Mouse (Mus musculus): ENCODE results near the gene Scn1b. TPM values are rescaled to one million over a fixed set of nuclear protein-coding genes. Genes with fewer than 3 reads are reported as not detected.

Scn1b gene
- total and polyA plus RNA-seq, 2 experiments from 2014 or later, result 26.7 to 29.8 TPM

DNA sequence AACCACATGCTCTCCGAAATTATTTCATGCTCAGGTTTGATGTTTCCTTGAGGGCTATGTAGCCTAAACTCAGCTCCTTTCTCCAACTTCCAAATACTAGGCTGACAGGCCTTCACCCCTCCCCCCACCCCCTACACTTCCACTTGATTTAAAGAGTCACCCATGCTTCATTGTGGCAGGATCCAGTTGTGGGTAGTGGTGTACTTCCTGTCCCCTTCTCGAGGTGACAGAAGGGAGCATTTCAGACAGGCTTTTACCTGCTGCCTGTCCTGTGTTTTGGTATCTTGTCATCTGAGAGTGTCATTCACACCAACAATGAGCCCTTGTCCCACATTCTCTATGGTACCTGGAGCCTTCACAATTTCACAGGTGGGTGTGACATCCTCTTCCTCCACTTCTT is 39.5 kb downstream of the Scn1b start:
- H3K4me1 ChIP-seq (ENCODE audit: insufficient read depth), result no peaks in the 10 kb centered on the region
- no peaks in the 10 kb centered on the region for H3K27me3 ChIP-seq (ENCODE audit: insufficient read depth, low read length)
- TF ChIP-seq CTCF (IDR thresholded peaks at IDR 0.05; ENCODE audit: low read depth), result no peak
- H3K4me3 ChIP-seq (ENCODE audit: low read depth, low read length), result no peak overlapping the region
- no peak overlapping the region for H3K9ac ChIP-seq
- no peaks in the 10 kb centered on the region for H3K36me3 ChIP-seq (ENCODE audit: insufficient read depth)
- no peaks in the 10 kb centered on the region for H3K9me3 ChIP-seq (ENCODE audit: low read length)
- no peak overlapping the region for H3K4me2 ChIP-seq (ENCODE audit: low read depth)
- DNase-seq (no peak), ATAC-seq (no peak)
- H3K27ac ChIP-seq (ENCODE audit: low read depth, low read length), result no peak overlapping the region
- WGBS, result 65% methylated on average over 2 of the region's 2 CpGs

DNA sequence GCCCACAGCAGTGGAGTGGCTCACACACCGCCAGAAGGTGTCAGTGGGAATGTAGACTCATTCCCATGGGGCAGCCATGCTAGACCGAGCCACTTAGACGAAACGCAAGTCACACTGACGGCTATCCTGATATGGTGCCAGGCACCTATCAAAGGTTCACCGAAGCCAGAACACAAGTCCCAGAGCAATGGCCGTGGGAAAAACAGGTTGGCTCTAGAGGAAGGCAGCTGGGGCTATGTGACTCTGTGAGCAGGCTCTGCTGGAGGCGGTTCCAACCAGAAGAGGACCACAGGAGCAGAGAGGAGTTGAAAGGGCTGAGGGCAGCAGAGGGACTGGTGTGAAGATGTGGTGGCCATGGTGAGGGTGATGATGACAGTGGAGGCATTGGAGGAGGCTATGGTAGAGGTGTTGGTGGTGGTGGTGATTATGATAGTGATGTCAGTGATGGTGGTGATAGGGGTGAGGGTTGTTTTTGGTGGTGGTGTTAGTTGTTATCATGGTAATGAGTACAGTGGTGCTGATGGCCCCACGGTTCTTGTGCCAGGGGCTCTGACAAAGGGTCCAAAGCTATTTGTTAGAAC is 40.5 kb downstream of the Scn1b start:
- no peaks in the 10 kb centered on the region for H3K9me3 ChIP-seq (ENCODE audit: low read length)
- no peak for DNase-seq
- H3K4me2 ChIP-seq (ENCODE audit: low read depth), result no peak overlapping the region
- H3K9ac ChIP-seq, result no peak overlapping the region
- H3K27ac ChIP-seq (ENCODE audit: low read depth, low read length), result no peak overlapping the region
- no peak overlapping the region for H3K4me3 ChIP-seq (ENCODE audit: low read depth, low read length)
- no peaks in the 10 kb centered on the region for H3K4me1 ChIP-seq (ENCODE audit: insufficient read depth)
- no peaks in the 10 kb centered on the region for H3K36me3 ChIP-seq (ENCODE audit: insufficient read depth)
- no peak for ATAC-seq
- H3K27me3 ChIP-seq (ENCODE audit: insufficient read depth, low read length), result no peaks in the 10 kb centered on the region
- no peak for TF ChIP-seq CTCF (IDR thresholded peaks at IDR 0.05; ENCODE audit: low read depth)
- WGBS, result 92% methylated on average over 9 of the region's 9 CpGs

DNA sequence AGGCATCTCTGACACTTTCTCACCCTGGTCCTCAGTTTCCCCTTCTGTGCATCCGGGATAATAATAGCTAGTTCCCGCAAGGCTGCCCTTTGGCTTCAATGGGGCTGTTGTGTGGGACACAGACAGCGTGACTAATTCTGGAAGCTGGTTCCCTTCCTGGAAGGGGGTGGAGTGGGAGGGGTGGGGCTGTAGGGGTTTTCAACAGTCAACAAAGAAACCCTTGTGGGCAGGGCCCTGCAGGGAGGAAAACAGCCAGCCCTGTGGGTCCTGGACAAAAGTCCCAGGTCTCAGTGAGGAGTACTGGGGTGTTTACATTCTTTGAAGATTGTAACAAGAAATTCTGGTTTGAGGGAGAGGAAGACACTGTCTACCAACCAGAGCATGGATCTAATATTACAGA is 41.6 kb downstream of the Scn1b start:
- TF ChIP-seq CTCF (IDR thresholded peaks at IDR 0.05; ENCODE audit: low read depth), result no peak
- 17% methylated on average over 3 of the region's 3 CpGs for WGBS
- ATAC-seq (peak; percentile 43; the same call in 1 of the 2 replicates), DNase-seq (no peak)
- no peak overlapping the region for H3K4me3 ChIP-seq (ENCODE audit: low read depth, low read length)
- no peaks in the 10 kb centered on the region for H3K27me3 ChIP-seq (ENCODE audit: insufficient read depth, low read length)
- H3K27ac ChIP-seq (ENCODE audit: low read depth, low read length), result no peak overlapping the region
- no peak overlapping the region for H3K9ac ChIP-seq
- H3K4me1 ChIP-seq (ENCODE audit: insufficient read depth), result no peaks in the 10 kb centered on the region
- no peaks in the 10 kb centered on the region for H3K36me3 ChIP-seq (ENCODE audit: insufficient read depth)
- no peak overlapping the region for H3K4me2 ChIP-seq (ENCODE audit: low read depth)
- no peaks in the 10 kb centered on the region for H3K9me3 ChIP-seq (ENCODE audit: low read length)

DNA sequence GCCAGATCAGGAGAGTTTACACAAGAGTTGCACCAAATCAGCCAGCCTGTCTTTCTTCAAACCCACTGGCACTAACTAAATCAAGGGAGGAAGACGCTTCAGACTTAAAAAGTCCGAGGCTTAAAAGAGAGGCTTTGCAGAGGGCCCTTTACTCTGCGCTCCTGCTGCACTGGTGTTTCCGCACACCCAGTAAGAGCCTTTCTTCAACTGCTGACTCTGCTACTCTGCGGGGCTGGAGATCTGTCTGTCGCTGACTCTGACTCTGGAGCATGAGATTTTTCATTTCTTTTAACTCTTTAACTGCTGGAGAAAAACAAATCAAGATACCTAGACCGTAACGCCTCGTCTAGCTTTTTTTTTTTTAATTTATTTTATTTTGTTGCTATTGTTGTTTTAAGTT is 42.7 kb downstream of the Scn1b start:
- no peak for ATAC-seq
- TF ChIP-seq CTCF (IDR thresholded peaks at IDR 0.05; ENCODE audit: low read depth), result no peak

DNA sequence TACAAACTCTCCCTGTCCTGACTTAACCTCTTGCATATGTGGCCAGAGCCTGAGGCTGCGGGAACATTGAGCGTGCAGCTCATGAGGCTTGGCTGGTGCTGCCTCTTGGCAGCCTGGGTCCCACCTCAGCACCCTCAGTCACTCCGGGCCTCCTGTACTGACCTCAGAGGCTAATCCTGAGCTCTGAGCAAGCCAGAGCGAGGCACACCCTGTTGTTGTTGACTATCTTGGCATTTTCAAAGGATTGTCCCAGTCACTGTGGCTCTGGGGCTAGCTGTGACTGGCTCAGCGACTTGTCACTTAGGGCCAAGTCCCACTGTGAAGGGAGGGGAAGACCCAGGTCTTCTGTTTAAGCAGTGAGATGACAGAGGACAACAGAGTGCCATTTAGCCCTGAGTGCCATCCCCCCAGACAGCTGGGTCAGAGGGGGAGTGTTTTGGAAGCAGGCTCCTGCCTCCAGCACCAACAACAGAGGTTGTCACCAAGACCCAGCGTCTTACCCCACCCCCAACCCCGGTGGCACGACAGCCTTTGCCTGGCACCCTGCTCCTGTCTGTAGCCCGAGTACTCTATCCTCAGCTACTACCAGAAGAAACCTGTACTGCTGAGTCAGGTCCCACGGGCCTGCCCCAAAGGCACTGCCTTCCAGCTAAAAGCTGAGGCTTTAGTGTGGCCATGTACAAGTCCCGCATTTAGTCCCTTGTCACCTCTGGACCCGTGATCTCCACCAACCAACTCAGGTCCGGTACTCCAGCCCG is 43.8 kb downstream of the Scn1b start:
- peak; percentile 42 for ATAC-seq
- H3K9ac ChIP-seq, result no peak overlapping the region

More for the DNA sequence above, 42.7 kb downstream of the Scn1b start:
- DNase-seq, result no peak
- H3K4me2 ChIP-seq (ENCODE audit: low read depth), result no peak overlapping the region
- no peaks in the 10 kb centered on the region for H3K36me3 ChIP-seq (ENCODE audit: insufficient read depth)
- no peak overlapping the region for H3K27ac ChIP-seq (ENCODE audit: low read depth, low read length)
- no peak overlapping the region for H3K4me3 ChIP-seq (ENCODE audit: low read depth, low read length)
- H3K9ac ChIP-seq, result no peak overlapping the region
- H3K4me1 ChIP-seq (ENCODE audit: insufficient read depth), result no peaks in the 10 kb centered on the region
- WGBS, result 53% methylated on average over 9 of the region's 9 CpGs
- no peaks in the 10 kb centered on the region for H3K27me3 ChIP-seq (ENCODE audit: insufficient read depth, low read length)
- H3K9me3 ChIP-seq (ENCODE audit: low read length), result no peaks in the 10 kb centered on the region

DNA sequence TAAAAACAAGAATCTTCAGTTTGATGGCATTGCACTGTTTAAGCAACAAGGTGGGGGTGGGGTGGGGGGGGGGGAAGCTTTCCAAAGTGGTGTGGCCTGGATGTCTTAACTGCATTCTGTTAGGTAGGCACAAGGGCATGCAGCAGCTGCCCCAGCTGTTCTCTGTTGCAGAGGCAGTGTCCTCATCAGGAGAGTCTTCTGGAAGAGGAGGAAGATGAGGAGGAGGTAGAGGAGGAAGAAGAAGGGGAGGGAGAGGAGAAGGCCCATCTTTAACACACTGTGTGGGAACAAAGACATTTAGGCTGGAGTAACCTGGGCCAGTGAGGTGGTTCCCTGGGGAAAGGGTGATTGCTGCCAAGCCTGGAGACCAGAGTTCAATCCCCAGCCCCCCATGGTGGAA is 44.7 kb downstream of the Scn1b start:
- no peak overlapping the region for H3K9ac ChIP-seq
- no peak for TF ChIP-seq CTCF (IDR thresholded peaks at IDR 0.05; ENCODE audit: low read depth)
- H3K36me3 ChIP-seq (ENCODE audit: insufficient read depth), result no peaks in the 10 kb centered on the region
- H3K4me2 ChIP-seq (ENCODE audit: low read depth), result no peak overlapping the region
- no peaks in the 10 kb centered on the region for H3K4me1 ChIP-seq (ENCODE audit: insufficient read depth)
- no peaks in the 10 kb centered on the region for H3K9me3 ChIP-seq (ENCODE audit: low read length)
- DNase-seq, result no peak
- no peak for ATAC-seq
- no peak overlapping the region for H3K27ac ChIP-seq (ENCODE audit: low read depth, low read length)
- H3K27me3 ChIP-seq (ENCODE audit: insufficient read depth, low read length), result no peaks in the 10 kb centered on the region
- no peak overlapping the region for H3K4me3 ChIP-seq (ENCODE audit: low read depth, low read length)

More for the DNA sequence above, 43.8 kb downstream of the Scn1b start:
- H3K4me2 ChIP-seq (ENCODE audit: low read depth), result no peak overlapping the region
- no peak overlapping the region for H3K27ac ChIP-seq (ENCODE audit: low read depth, low read length)
- no peak for DNase-seq
- 68% methylated on average over 14 of the region's 14 CpGs for WGBS
- H3K4me1 ChIP-seq (ENCODE audit: insufficient read depth), result no peaks in the 10 kb centered on the region
- TF ChIP-seq CTCF (IDR thresholded peaks at IDR 0.05; ENCODE audit: low read depth), result no peak
- H3K27me3 ChIP-seq (ENCODE audit: insufficient read depth, low read length), result no peaks in the 10 kb centered on the region
- no peaks in the 10 kb centered on the region for H3K9me3 ChIP-seq (ENCODE audit: low read length)
- H3K4me3 ChIP-seq (ENCODE audit: low read depth, low read length), result no peak overlapping the region
- H3K36me3 ChIP-seq (ENCODE audit: insufficient read depth), result no peaks in the 10 kb centered on the region

DNA sequence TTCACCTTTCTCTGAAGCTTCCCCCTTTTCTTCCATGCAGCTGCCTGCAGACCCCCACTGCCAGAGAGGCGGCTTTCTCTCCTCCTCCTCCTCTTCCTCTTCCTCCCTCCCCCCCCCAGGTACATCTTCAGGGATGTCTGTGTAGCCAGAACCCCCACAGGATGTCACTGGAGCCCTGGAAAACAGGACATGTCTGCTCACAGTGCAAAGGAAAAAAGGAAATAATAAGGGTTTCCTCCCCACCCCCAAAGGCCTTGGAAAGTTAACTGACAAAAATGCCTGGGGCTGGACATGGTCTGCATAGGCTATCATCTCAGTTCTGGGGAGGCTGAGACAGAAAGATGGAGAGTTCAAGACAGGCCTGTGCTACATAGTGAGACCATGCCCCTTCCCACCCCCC is 45.7 kb downstream of the Scn1b start:
- H3K9me3 ChIP-seq (ENCODE audit: low read length), result no peaks in the 10 kb centered on the region
- no peaks in the 10 kb centered on the region for H3K27me3 ChIP-seq (ENCODE audit: insufficient read depth, low read length)
- TF ChIP-seq CTCF (IDR thresholded peaks at IDR 0.05; ENCODE audit: low read depth), result no peak
- no peak overlapping the region for H3K9ac ChIP-seq
- WGBS, result 50% methylated on average over 1 of the region's 1 CpGs
- H3K36me3 ChIP-seq (ENCODE audit: insufficient read depth), result no peaks in the 10 kb centered on the region
- ATAC-seq (no peak), DNase-seq (no peak)
- H3K4me1 ChIP-seq (ENCODE audit: insufficient read depth), result no peaks in the 10 kb centered on the region
- H3K4me2 ChIP-seq (ENCODE audit: low read depth), result no peak overlapping the region
- H3K4me3 ChIP-seq (ENCODE audit: low read depth, low read length), result no peak overlapping the region
- H3K27ac ChIP-seq (ENCODE audit: low read depth, low read length), result no peak overlapping the region

All from forebrain, postnatal 0 days (tissue).